Mouse (Mus musculus) thymus, adult 2 months (tissue): ENCODE data around the gene Stat2.

Experiments used
- CTCF ChIP-seq: fragments of 200-500 bp; IDR thresholded peaks from 2 replicates; pipeline ENCODE4 v1.5.1; 2012; ENCODE audit warnings: mild to moderate bottlenecking, control low read depth, low read length, moderate library complexity, borderline replicate concordance; ENCODE audit not compliant: control insufficient read depth, poor library complexity, insufficient read depth; ENCODE audit errors: extremely low read depth
- POLR2A ChIP-seq: fragments of 200-500 bp; IDR thresholded peaks from 2 replicates; pipeline ENCODE4 v1.6.1; 2012; ENCODE audit warnings: mild to moderate bottlenecking, low read length, control low read depth, moderate library complexity; ENCODE audit not compliant: control insufficient read depth, poor library complexity, insufficient read depth; ENCODE audit errors: extremely low read depth

- TF ChIP-seq CTCF: no peak
- no peak for TF ChIP-seq POLR2A
These were observed 7.8 kb downstream of the Stat2 start for GRCm38 (mm10) chr10:128278158-128278557.
